Mouse (Mus musculus) intestine, postnatal 0 days (tissue): ENCODE measurements around the gene Pitpnm2. TPM values are rescaled to one million over a fixed set of nuclear protein-coding genes. Genes with fewer than 3 reads are reported as not detected.
A peak's percentile ranks its signal among the peaks of the same experiment; 100 is the strongest.

Source experiments
- ATAC-seq: fragments of 200-750 bp; cut with Nextera tagmentation; 2 replicates; pipeline ENCODE4 v1.8.0; 2017; ENCODE audit warnings: mild to moderate bottlenecking, moderate TSS enrichment, moderate library complexity
- H3K27ac ChIP-seq: fragments of 300-500 bp; sonication (generic); 2 replicates; pipeline ENCODE4 v1.5.1; 2014; ENCODE audit warnings: mild to moderate bottlenecking, low read depth, low read length, moderate library complexity
- H3K27me3 ChIP-seq: fragments of 300-500 bp; sonication (generic); replicated peaks from 2 replicates; pipeline ENCODE4 v1.6.1; 2014; ENCODE audit warnings: low read length, mixed read lengths; ENCODE audit not compliant: control insufficient read depth, insufficient read depth
- H3K36me3 ChIP-seq: fragments of 300-500 bp; sonication (generic); 2 replicates; pipeline ENCODE4 v1.6.1; 2014; ENCODE audit warnings: mild to moderate bottlenecking, moderate library complexity; ENCODE audit not compliant: control insufficient read depth, insufficient read depth
- H3K4me1 ChIP-seq: fragments of 300-500 bp; sonication (generic); replicated peaks from 2 replicates; pipeline ENCODE4 v1.6.1; 2014; ENCODE audit warnings: antibody characterized with exemption, low read length, mixed read lengths; ENCODE audit not compliant: control insufficient read depth, insufficient read depth
- H3K4me2 ChIP-seq: fragments of 300-500 bp; sonication (generic); replicated peaks from 2 replicates; pipeline ENCODE4 v1.6.1; 2014; ENCODE audit warnings: low read depth, mild to moderate bottlenecking, moderate library complexity
- H3K4me3 ChIP-seq: fragments of 300-500 bp; sonication (generic); 2 replicates; pipeline ENCODE4 v1.5.1; 2014; ENCODE audit warnings: low read depth, low read length
- H3K9ac ChIP-seq: fragments of 300-500 bp; sonication (generic); 2 replicates; pipeline ENCODE4 v1.6.1; 2014; ENCODE audit warnings: mild to moderate bottlenecking, low read depth, low read length
- H3K9me3 ChIP-seq: fragments of 300-500 bp; sonication (generic); 2 replicates; pipeline ENCODE4 v1.6.1; 2016; ENCODE audit warnings: mixed run types; ENCODE audit not compliant: control insufficient read depth
- CTCF ChIP-seq: sonication (generic); IDR thresholded peaks from 2 replicates; pipeline ENCODE4 v1.5.1; 2016; ENCODE audit warnings: low read depth, mild to moderate bottlenecking, control low read depth, antibody characterized with exemption, moderate library complexity
- WGBS: fragments of 180-500 bp; shearing (Covaris S2); extraction: QIAGEN DNeasy Blood & Tissue Kit; methylation state at CpG from one replicate; pipeline ENCODE4 v1.1.7; 2014; 5-methylcytosine and 5-hydroxymethylcytosine counted together
- polyA plus RNA-seq: library from polyadenylated mRNA; unstranded; fragments of >200 nt; fragmentation: Nextera tagmentation; extraction: Ambion mirVana; gene quantifications from 2 replicates; pipeline ENCODE4 v1.2.1, GENCODE M21; 2015

Pitpnm2 gene
- polyA plus RNA-seq, 1 experiment from 2014 or later, result 1.5 TPM

DNA sequence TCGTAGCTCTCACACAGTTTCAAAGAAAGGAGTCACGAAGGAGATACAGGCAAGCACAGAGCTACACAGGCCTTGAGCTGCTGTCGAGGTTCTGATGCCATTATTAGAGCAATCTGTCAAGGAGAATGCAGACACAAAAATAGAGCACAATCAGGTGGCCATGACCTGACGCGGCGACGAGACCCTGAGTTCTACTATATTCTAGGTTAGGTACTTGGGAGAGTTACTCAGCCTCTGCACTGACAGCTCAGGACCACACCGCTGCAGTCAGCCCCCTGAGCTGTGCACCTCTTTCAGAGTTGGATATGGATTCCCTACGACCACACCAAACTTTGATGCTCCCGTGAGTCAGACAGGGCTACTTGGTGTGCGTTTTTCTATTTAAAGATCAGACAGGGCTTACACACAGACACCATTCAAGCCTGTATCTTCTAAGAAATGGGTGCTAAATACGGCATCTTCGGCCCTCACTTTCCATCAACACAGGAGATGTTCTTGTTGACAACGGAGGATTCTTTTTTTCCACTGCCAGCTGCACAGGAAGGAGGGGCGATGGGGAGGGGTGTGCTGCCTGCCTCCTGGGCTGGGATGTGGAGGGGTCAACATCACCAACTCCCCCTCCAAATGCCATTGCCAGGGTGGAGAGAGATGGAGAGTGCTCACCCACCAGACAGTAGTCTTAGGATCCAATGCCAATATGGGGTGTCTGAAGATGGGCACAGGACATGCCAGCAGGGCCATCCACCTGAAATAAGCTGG lies 63.7 kb downstream of the Pitpnm2 start:
- H3K27ac ChIP-seq, result no peak overlapping the region; the same call in 1 of the 2 replicates
- ATAC-seq, result no peak
- H3K36me3 ChIP-seq, result no peaks in the 10 kb centered on the region
- no peaks in the 10 kb centered on the region for H3K9me3 ChIP-seq
- H3K4me1 ChIP-seq, result peaks cover 7% of the 10 kb centered on the region; the same call in 1 of the 2 replicates
- no peak for TF ChIP-seq CTCF
- H3K4me2 ChIP-seq, result 0 out of 2 replicates have a peak overlapping the region, but pooled peaks have one; percentile 6
- WGBS, result 79% methylated on average over 15 of the region's 15 CpGs
- H3K27me3 ChIP-seq, result no peaks in the 10 kb centered on the region
- H3K9ac ChIP-seq, result no peak overlapping the region
- H3K4me3 ChIP-seq, result no peak overlapping the region

DNA sequence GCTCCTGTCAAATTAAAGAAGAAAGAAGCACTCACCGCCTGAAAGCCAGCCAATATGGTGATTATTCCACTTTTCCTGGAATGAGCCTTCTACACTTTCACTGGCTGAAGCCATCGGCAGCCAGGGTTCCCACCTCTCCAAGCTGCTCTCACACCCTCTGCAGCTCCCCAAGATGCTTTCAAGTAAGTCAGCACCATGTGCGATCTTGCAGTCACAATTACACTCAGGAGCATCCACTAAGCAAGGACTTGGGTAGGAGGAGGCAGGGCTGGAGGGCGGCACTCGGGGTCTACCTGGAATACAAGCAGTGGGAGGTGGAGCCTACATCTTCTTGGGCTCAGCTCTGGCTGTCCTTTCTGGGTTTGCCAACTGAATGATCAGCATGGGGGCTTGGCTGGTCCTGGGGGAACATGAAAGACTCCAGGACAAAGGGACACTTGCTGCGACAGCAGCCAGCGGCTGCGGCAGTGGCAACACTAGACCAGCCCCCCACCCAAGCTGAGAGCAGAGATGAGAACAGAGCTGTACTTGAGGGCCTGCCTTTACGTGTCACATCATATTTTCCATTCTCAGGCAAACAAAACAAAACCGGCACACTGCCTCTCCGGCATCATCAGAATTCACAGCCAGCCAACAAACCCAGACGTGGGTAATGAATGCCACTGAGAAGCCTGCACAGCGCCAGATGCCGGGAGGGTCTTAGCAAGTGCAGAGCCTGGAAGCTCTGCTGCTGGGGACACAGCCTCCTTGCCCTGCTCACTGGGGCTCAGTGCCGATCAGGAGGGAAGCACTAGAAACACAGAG lies 64.5 kb downstream of the Pitpnm2 start:
- Histone ChIP-seq H3K4me1 (peaks cover 7% of the 10 kb centered on the region; the same call in 1 of the 2 replicates), H3K9me3 (no peaks in the 10 kb centered on the region), H3K36me3 (no peaks in the 10 kb centered on the region), H3K27me3 (no peaks in the 10 kb centered on the region), H3K27ac (no peak overlapping the region), H3K4me3 (no peak overlapping the region), H3K4me2 (0 out of 2 replicates have a peak overlapping the region, but pooled peaks have one; percentile 6), H3K9ac (no peak overlapping the region)
- 64% methylated on average over 15 of the region's 15 CpGs for WGBS
- TF ChIP-seq CTCF, result no peak
- ATAC-seq, result no peak

DNA sequence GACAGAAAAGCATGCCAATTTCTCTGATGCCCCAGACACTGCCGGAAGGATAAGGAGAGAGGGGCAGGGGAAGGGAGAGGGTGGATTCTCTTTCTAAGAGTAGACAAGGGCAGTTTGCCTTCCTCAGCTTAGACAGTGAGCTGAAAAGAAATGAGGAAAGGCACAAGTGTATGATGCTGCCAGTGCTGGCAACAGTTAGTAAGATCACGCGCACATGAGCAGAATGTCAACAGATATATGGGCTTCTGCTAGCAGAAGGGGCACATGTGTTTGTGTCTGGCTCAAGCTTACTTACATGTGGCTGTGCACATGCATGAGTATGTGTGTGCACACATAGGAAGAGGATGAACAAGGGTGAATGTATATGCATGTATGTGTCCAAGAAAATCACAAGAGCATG lies 65.4 kb downstream of the Pitpnm2 start:
- Histone ChIP-seq H3K4me2 (no peak overlapping the region), H3K4me3 (no peak overlapping the region), H3K9ac (no peak overlapping the region), H3K27ac (no peak overlapping the region), H3K36me3 (no peaks in the 10 kb centered on the region), H3K9me3 (no peaks in the 10 kb centered on the region), H3K27me3 (no peaks in the 10 kb centered on the region), H3K4me1 (peaks cover 7% of the 10 kb centered on the region; the same call in 1 of the 2 replicates)
- 80% methylated on average over 3 of the region's 3 CpGs for WGBS
- ATAC-seq, result no peak
- no peak for TF ChIP-seq CTCF

DNA sequence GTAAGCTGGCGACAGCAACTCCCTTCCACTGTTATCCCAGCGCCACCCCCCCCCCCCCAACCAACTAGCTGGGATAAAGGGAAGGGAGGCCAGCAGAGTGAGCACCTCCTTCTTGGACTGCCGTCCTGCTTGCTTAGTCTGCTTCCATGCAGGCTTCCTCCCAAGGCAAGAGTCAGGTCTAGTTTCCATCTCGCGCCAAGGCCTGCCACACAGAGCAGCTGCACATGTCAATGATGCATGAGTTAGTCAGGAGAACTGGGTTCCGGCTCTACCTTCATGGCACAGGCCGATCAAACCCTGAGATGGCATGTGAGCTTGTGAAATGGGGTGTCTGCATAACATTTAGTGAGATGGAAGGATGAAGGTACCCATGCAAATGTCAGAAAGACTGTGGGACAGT lies 66.9 kb downstream of the Pitpnm2 start:
- no peak overlapping the region for H3K9ac ChIP-seq
- TF ChIP-seq CTCF, result no peak
- H3K36me3 ChIP-seq, result no peaks in the 10 kb centered on the region
- H3K9me3 ChIP-seq, result no peaks in the 10 kb centered on the region
- no peaks in the 10 kb centered on the region for H3K27me3 ChIP-seq
- H3K4me3 ChIP-seq, result no peak overlapping the region
- H3K27ac ChIP-seq, result no peak overlapping the region
- WGBS, result 86% methylated on average over 7 of the region's 7 CpGs
- H3K4me1 ChIP-seq, result peaks cover 7% of the 10 kb centered on the region; the same call in 1 of the 2 replicates
- ATAC-seq, result no peak
- no peak overlapping the region for H3K4me2 ChIP-seq

DNA sequence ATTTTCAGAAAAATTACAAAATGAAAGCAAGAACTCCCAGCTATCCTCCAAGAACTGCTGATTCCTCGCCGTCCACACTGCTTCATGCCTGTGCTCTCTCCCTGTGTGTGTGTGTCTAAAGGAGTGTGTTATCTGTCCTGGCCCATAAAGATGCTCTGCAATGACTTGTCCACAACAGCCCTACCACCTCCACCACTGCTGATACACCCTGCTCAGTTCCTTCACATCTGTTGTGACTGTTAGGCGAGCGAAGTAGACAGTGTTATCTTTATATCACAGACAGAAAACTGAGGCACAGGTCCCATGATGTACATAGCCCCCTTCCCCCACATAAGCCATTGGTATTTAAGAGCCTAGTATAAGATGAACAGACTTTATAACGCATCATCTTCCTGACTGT lies 67.5 kb downstream of the Pitpnm2 start:
- H3K27ac ChIP-seq, result no peak overlapping the region
- peaks cover 4% of the 10 kb centered on the region; the same call in 1 of the 2 replicates for H3K4me1 ChIP-seq
- no peak overlapping the region for H3K4me2 ChIP-seq
- H3K9ac ChIP-seq, result no peak overlapping the region
- H3K27me3 ChIP-seq, result no peaks in the 10 kb centered on the region
- no peak overlapping the region for H3K4me3 ChIP-seq
- WGBS, result 90% methylated on average over 5 of the region's 5 CpGs
- no peak for ATAC-seq
- H3K9me3 ChIP-seq, result no peaks in the 10 kb centered on the region
- H3K36me3 ChIP-seq, result no peaks in the 10 kb centered on the region
- TF ChIP-seq CTCF, result no peak

DNA sequence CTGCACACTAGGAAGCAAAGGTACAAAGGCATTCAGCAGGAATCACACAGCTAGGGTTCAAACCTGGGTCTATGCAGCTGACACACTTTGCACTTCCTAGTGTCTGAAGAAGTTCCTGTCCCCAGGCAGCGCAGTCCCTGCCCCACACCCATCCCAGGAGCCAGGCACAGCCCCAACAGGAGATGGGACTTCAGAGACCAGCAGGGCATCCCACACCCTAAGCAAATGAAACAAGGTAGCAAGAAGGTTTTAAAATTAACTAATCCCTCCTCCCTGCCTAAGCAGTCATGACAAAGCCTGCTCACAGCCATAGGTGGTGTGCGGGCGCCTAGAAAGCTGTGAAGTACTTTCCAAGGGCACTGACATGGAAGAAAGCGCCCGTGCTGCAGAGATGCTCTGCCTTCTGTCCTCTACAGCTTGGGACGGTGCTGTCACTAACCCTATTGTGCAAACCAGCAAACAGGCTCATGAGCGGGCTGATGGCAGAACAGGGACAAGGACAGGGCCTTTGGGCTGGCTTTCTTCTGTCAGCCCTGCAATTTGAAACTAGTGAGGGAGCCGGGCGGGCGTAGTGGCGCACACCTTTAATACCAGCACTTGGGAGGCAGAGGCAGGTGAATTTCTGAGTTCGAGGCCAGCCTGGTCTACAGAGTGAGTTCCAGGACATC lies 68.9 kb downstream of the Pitpnm2 start:
- 69% methylated on average over 12 of the region's 12 CpGs for WGBS
- H3K4me2 ChIP-seq, result no peak overlapping the region
- H3K9me3 ChIP-seq, result no peaks in the 10 kb centered on the region
- H3K9ac ChIP-seq, result no peak overlapping the region
- H3K4me1 ChIP-seq, result no peaks in the 10 kb centered on the region
- H3K36me3 ChIP-seq, result no peaks in the 10 kb centered on the region
- H3K27me3 ChIP-seq, result no peaks in the 10 kb centered on the region
- no peak for TF ChIP-seq CTCF
- H3K27ac ChIP-seq, result no peak overlapping the region
- H3K4me3 ChIP-seq, result no peak overlapping the region
- no peak for ATAC-seq
